Mouse (Mus musculus): ENCODE results near the gene Chga. TPM values are rescaled to one million over a fixed set of nuclear protein-coding genes. Genes with fewer than 3 reads are reported as not detected.

Chga gene
- total RNA-seq, 1 experiment from 2014 or later, result not detected

- ATAC-seq (ENCODE audit: extremely low read depth, insufficient number of reproducible peaks, low FRiP score, poor library complexity, severe bottlenecking), result no peak
Measured at GRCm38 (mm10) chr12:102590711-102591360, 36.1 kb downstream of the Chga start.

- ATAC-seq (ENCODE audit: extremely low read depth, insufficient number of reproducible peaks, low FRiP score, poor library complexity, severe bottlenecking), result no peak
Measured at GRCm38 (mm10) chr12:102593699-102594098, 38.9 kb downstream of the Chga start.

- ATAC-seq (ENCODE audit: extremely low read depth, insufficient number of reproducible peaks, low FRiP score, poor library complexity, severe bottlenecking), result no peak
Measured at GRCm38 (mm10) chr12:102594627-102595026, 39.9 kb downstream of the Chga start.

- no peak for ATAC-seq (ENCODE audit: extremely low read depth, insufficient number of reproducible peaks, low FRiP score, poor library complexity, severe bottlenecking)
Measured at GRCm38 (mm10) chr12:102596410-102596809, 41.6 kb downstream of the Chga start.

- no peak for ATAC-seq (ENCODE audit: extremely low read depth, insufficient number of reproducible peaks, low FRiP score, poor library complexity, severe bottlenecking)
Measured at GRCm38 (mm10) chr12:102597466-102597865, 42.7 kb downstream of the Chga start.

- ATAC-seq (ENCODE audit: extremely low read depth, insufficient number of reproducible peaks, low FRiP score, poor library complexity, severe bottlenecking), result no peak
Measured at GRCm38 (mm10) chr12:102598535-102598934, 43.8 kb downstream of the Chga start.

GRCm38 (mm10) chr12:102599801-102600200 lies 45.0 kb downstream of the Chga start:
- no peak for ATAC-seq (ENCODE audit: extremely low read depth, insufficient number of reproducible peaks, low FRiP score, poor library complexity, severe bottlenecking)

- no peak for ATAC-seq (ENCODE audit: extremely low read depth, insufficient number of reproducible peaks, low FRiP score, poor library complexity, severe bottlenecking)
Measured at GRCm38 (mm10) chr12:102600345-102600744, 45.6 kb downstream of the Chga start.

GRCm38 (mm10) chr12:102601847-102602246 lies 47.1 kb downstream of the Chga start:
- no peak for ATAC-seq (ENCODE audit: extremely low read depth, insufficient number of reproducible peaks, low FRiP score, poor library complexity, severe bottlenecking)

GRCm38 (mm10) chr12:102602255-102603041 lies 47.7 kb downstream of the Chga start:
- no peak for ATAC-seq (ENCODE audit: extremely low read depth, insufficient number of reproducible peaks, low FRiP score, poor library complexity, severe bottlenecking)

- no peak for ATAC-seq (ENCODE audit: extremely low read depth, insufficient number of reproducible peaks, low FRiP score, poor library complexity, severe bottlenecking)
Measured at GRCm38 (mm10) chr12:102605607-102606006, 50.8 kb downstream of the Chga start.

- no peak for ATAC-seq (ENCODE audit: extremely low read depth, insufficient number of reproducible peaks, low FRiP score, poor library complexity, severe bottlenecking)
Measured at GRCm38 (mm10) chr12:102607066-102607465, 52.3 kb downstream of the Chga start.

- ATAC-seq (ENCODE audit: extremely low read depth, insufficient number of reproducible peaks, low FRiP score, poor library complexity, severe bottlenecking), result no peak
Measured at GRCm38 (mm10) chr12:102607808-102608517, 53.2 kb downstream of the Chga start.

GRCm38 (mm10) chr12:102610927-102611326 lies 56.2 kb downstream of the Chga start:
- no peak for ATAC-seq (ENCODE audit: extremely low read depth, insufficient number of reproducible peaks, low FRiP score, poor library complexity, severe bottlenecking)

GRCm38 (mm10) chr12:102612431-102612830 lies 57.7 kb downstream of the Chga start:
- ATAC-seq (ENCODE audit: extremely low read depth, insufficient number of reproducible peaks, low FRiP score, poor library complexity, severe bottlenecking), result peak; percentile 46; the same call in 1 of the 2 replicates

GRCm38 (mm10) chr12:102613411-102613810 lies 58.6 kb downstream of the Chga start:
- no peak for ATAC-seq (ENCODE audit: extremely low read depth, insufficient number of reproducible peaks, low FRiP score, poor library complexity, severe bottlenecking)
